14 mouse cellular contexts compared by ENCODE assay signal in genomic region chr14:88464356-88464755, GRCm38 (mm10). TPM values are rescaled to one million over a fixed set of nuclear protein-coding genes. Genes with fewer than 3 reads are reported as not detected.
"Had no signal": no experiment of that assay in that cellular context is flagged by ENCODE, and none has a peak within 500 bp of the region (broad histone marks: within the 10 kb centered on the region; RNA-seq: fewer than 3 reads in every experiment).

No protein-coding gene starts in this region.

- H3K9me3 ChIP-seq: limb, embryonic 13.5 days; neural tube, embryonic 15.5 days had no signal

- H3K4me3 ChIP-seq: limb, embryonic 13.5 days; myocyte; neural tube, embryonic 15.5 days had no signal

- H3K27ac ChIP-seq: kidney, postnatal 0 days; limb, embryonic 13.5 days; liver, embryonic 14.5 days; neural tube, embryonic 15.5 days; stomach, postnatal 0 days had no signal

- H3K9ac ChIP-seq: limb, embryonic 13.5 days; liver, embryonic 14.5 days; neural tube, embryonic 15.5 days had no signal

- DNase-seq: kidney, adult 9 months; kidney, postnatal 36 days; left cerebral cortex, postnatal 4 days; lung, adult 18-20 months; right cerebral cortex, adult 18-20 months; right cerebral cortex, postnatal 25 days had no signal

- H3K4me2 ChIP-seq: limb, embryonic 13.5 days; neural tube, embryonic 15.5 days had no signal

- H3K36me3 ChIP-seq: limb, embryonic 13.5 days; neural tube, embryonic 15.5 days had no signal

RNA-seq across cellular contexts. Expression of gene Pcdh20, which starts 6.8 kb away (rescaled TPM):
- total RNA-seq: megakaryocyte-erythroid progenitor cell, adult 5-6 weeks had no signal
- polyA plus RNA-seq: liver, adult 2 months had no signal
